Mouse (Mus musculus): ENCODE data around the gene Adgrb2. TPM values are rescaled to one million over a fixed set of nuclear protein-coding genes. Genes with fewer than 3 reads are reported as not detected.

The Adgrb2 gene
- total RNA-seq, 2 experiments from 2014 or later: 549 to 563 TPM

DNA sequence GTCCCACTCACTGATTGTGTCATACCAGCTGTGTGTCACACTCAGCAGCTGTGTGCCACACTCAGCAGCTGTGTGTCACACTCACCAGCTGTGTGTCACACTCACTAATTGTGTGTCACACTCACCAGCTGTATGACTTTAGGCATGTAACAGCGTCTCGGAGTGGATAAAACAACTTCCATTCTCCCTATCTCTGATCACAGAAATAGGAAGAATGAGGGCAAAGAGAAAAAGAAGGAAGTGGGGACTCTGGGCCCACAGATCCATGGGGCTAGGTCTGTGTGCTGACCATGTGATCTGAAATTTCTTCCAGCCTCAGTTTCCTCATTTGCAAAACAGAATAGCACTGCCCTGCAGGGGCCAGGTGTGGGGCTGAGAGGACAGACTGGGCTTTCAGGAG is 87.1 kb downstream of the Adgrb2 start:
- no peak for TF ChIP-seq CTCF (conservative IDR thresholded peaks at IDR 0.05)
- H3K27ac ChIP-seq: no peak overlapping the region
- no peak overlapping the region for H3K4me3 ChIP-seq
- DNase-seq (ENCODE audit: low spot score in 2 of 2): no peak

Other genes with a start within 250 kb of the Adgrb2 start
- 10 to 100 TPM; 87.4 to 92.5 TPM for gene Khdrbs1, start 242.6 kb upstream of the Adgrb2 start, total RNA-seq (2021)
- gene Ptp4a2, start 173.7 kb upstream of the Adgrb2 start, total RNA-seq (2021): 100 to 1,000 TPM; 134 to 137 TPM
- 1 to 10 TPM in 1 of 2 experiments, under 1 TPM in 1; 0.42 to 1.0 TPM for gene Spocd1, start 55.6 kb upstream of the Adgrb2 start, total RNA-seq (2021)
- 10 to 100 TPM; 14.5 to 15.2 TPM for gene Col16a1, start 63.0 kb downstream of the Adgrb2 start, total RNA-seq (2021)
- gene Pef1, start 117.7 kb downstream of the Adgrb2 start, total RNA-seq (2021): 10 to 100 TPM; 64.7 to 72.0 TPM
- gene Hcrtr1, start 154.5 kb downstream of the Adgrb2 start, total RNA-seq (2021): 1 to 10 TPM; 2.7 to 2.8 TPM
- 10 to 100 TPM in 1 of 2 experiments, 1 to 10 TPM in 1; 9.1 to 11.7 TPM for gene Tinagl1, start 190.3 kb downstream of the Adgrb2 start, total RNA-seq (2021)
- gene Gm853, start 237.5 kb downstream of the Adgrb2 start, total RNA-seq (2021): under 1 TPM in 1 of 2 experiments, not detected in 1; 0.15 TPM

Data from layer of hippocampus, adult 2 months (tissue).